Mouse (Mus musculus): ENCODE measurements at regions not wholly inside any gene's neighbourhood (a gene's known extent, or its start where the extent isn't known, plus 50 kb on each side); places are given as distances from the start of the nearest gene placed in this dataset.

GRCm38 (mm10) chr4:131461728-131462127, 376.4 kb downstream of the Ptpru start:
- TF ChIP-seq CTCF (IDR thresholded peaks at IDR 0.05; ENCODE audit: insufficient read depth, low read depth, low read length) (no peak), POLR2A (IDR thresholded peaks at IDR 0.05; ENCODE audit: insufficient read depth, low read depth, low read length) (no peak)
